Mouse (Mus musculus) heart, adult 2 months (tissue): ENCODE measurements at regions not wholly inside any gene's neighbourhood (a gene's known extent, or its start where the extent isn't known, plus 50 kb on each side); places are given as distances from the start of the nearest gene placed in this dataset.
A peak's percentile ranks its signal among the peaks of the same experiment; 100 is the strongest.
"Not testable (repeated sequence)": the region's sequence is repeated elsewhere in the genome, so short reads cannot be mapped to it uniquely, and the experiment has no call there.

Experiments
- DNase-seq, 2 experiments: peaks; one replicate each; pipeline ENCODE4 v3.0.0; 2021
- H3K27ac ChIP-seq: fragments of 200-600 bp; 2 replicates; pipeline ENCODE4 v1.8.1; 2022
- H3K27me3 ChIP-seq: fragments of 200-500 bp; 2 replicates; pipeline ENCODE4 v1.6.1; 2012; ENCODE audit warnings: mild to moderate bottlenecking, low read length, inconsistent platforms, mixed read lengths; ENCODE audit not compliant: control insufficient read depth, insufficient read depth
- H3K36me3 ChIP-seq: fragments of 200-500 bp; 2 replicates; pipeline ENCODE4 v1.6.1; 2012; ENCODE audit warnings: low read length, inconsistent platforms; ENCODE audit not compliant: control insufficient read depth, insufficient read depth
- H3K4me1 ChIP-seq: fragments of 200-500 bp; 2 replicates; pipeline ENCODE4 v1.6.1; 2011; ENCODE audit warnings: low read length; ENCODE audit not compliant: control insufficient read depth, insufficient read depth
- H3K4me3 ChIP-seq: fragments of 200-600 bp; 2 replicates; pipeline ENCODE4 v1.8.1; 2022
- H3K79me2 ChIP-seq: fragments of 200-500 bp; replicated peaks from 2 replicates; pipeline ENCODE4 v1.6.1; 2012; ENCODE audit warnings: mild to moderate bottlenecking, inconsistent platforms, low read length, moderate library complexity, mixed read lengths; ENCODE audit not compliant: control insufficient read depth, insufficient read depth
- H3K9ac ChIP-seq: fragments of 200-500 bp; 2 replicates; pipeline ENCODE4 v1.6.1; 2012; ENCODE audit warnings: low read depth, mild to moderate bottlenecking, control low read depth, inconsistent platforms, low read length, mixed read lengths
- CTCF ChIP-seq: fragments of 200-600 bp; IDR thresholded peaks from 2 replicates; pipeline ENCODE4 v1.8.1; 2022; ENCODE audit warnings: antibody characterized with exemption, mild to moderate bottlenecking, moderate library complexity
- EP300 ChIP-seq: fragments of 200-500 bp; IDR thresholded peaks from 2 replicates; pipeline ENCODE4 v1.6.1; 2011; ENCODE audit warnings: low read depth, low read length, control low read depth; ENCODE audit not compliant: insufficient read depth
- POLR2A ChIP-seq: fragments of 200-500 bp; IDR thresholded peaks from 2 replicates; pipeline ENCODE4 v1.6.1; 2011; ENCODE audit warnings: mild to moderate bottlenecking, low read depth, low read length, control low read depth; ENCODE audit not compliant: insufficient read depth
- WGBS: fragments of 180-500 bp; shearing (Covaris S2); methylation state at CpG from one replicate; pipeline ENCODE4 v1.1.7; 2018; 5-methylcytosine and 5-hydroxymethylcytosine counted together
- intact Hi-C: fragments of 180-260 bp; cut with DNase I; formaldehyde crosslinking; loops from one replicate; pipeline ENCODE4 v1.15.1; 2025

DNA sequence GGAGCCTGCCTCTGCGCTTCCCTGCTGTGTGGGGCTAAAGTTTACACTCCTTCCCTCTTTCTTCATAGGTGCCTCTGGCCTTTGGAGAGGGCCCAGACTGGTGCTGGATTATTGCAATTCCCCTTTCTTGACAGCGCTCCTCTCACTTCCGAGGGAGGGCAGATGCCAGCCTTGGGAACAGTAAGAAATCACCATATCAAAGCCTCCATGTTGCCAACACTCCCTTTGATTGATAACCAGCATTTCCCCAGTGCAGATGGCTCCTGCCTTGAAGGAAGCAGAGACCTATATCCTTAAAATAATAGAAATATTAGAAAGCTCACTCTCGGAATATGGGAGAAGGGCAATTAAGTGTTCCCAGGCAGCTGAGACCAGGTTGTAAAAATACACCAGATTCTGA is 63.1 kb upstream of the Cep295 start:
- H3K27me3 ChIP-seq, result no peaks in the 10 kb centered on the region
- no peak for DNase-seq
- TF ChIP-seq CTCF (no peak), EP300 (no peak), POLR2A (no peak)
- WGBS, result 75% methylated on average over 4 of the region's 4 CpGs
- no peak overlapping the region for H3K27ac ChIP-seq
- intact Hi-C loops, result no loop called here
- no peaks in the 10 kb centered on the region for H3K36me3 ChIP-seq
- no peaks in the 10 kb centered on the region for H3K79me2 ChIP-seq
- H3K9ac ChIP-seq, result no peak overlapping the region
- H3K4me1 ChIP-seq, result no peaks in the 10 kb centered on the region
- H3K4me3 ChIP-seq, result no peak overlapping the region

GRCm38 (mm10) chr9:15421864-15422263 is 64.3 kb upstream of the Cep295 start:
- no peak for DNase-seq
- TF ChIP-seq EP300 (no peak), POLR2A (no peak), CTCF (no peak)
- no peak overlapping the region for H3K27ac ChIP-seq
- no peak overlapping the region for H3K9ac ChIP-seq
- no peaks in the 10 kb centered on the region for H3K4me1 ChIP-seq
- no peaks in the 10 kb centered on the region for H3K36me3 ChIP-seq
- no peaks in the 10 kb centered on the region for H3K79me2 ChIP-seq
- H3K4me3 ChIP-seq, result no peak overlapping the region
- intact Hi-C loops, result no loop called here
- H3K27me3 ChIP-seq, result no peaks in the 10 kb centered on the region
- 40% methylated on average over 10 of the region's 10 CpGs for WGBS

- H3K27me3 ChIP-seq, H3K36me3 ChIP-seq, H3K4me1 ChIP-seq, H3K27ac ChIP-seq, H3K79me2 ChIP-seq, H3K9ac ChIP-seq, H3K4me3 ChIP-seq: not testable (repeated sequence)
- WGBS, result 60% methylated on average over 11 of the region's 11 CpGs
- DNase-seq, result peak; percentile 4 to 22
- peak; percentile 70 for TF ChIP-seq CTCF
- intact Hi-C loops, result loop anchor here (1.0 to 5.0 kb wide), 2 partner anchors 58 to 247 kb away; partner anchors contain the start of gene Smco4
Observed at GRCm38 (mm10) chr9:15434279-15434678, 59.0 kb upstream of the Smco4 start.

GRCm38 (mm10) chr9:15439319-15439980 is 53.8 kb upstream of the Smco4 start:
- Histone ChIP-seq H3K4me1 (peaks cover 1% of the 10 kb centered on the region; the same call in 1 of the 2 replicates), H3K79me2 (no peaks in the 10 kb centered on the region), H3K27ac (no peak overlapping the region), H3K9ac (no peak overlapping the region), H3K4me3 (no peak overlapping the region), H3K36me3 (no peaks in the 10 kb centered on the region), H3K27me3 (no peaks in the 10 kb centered on the region)
- 56% methylated on average over 4 of the region's 4 CpGs for WGBS
- intact Hi-C loops, result no loop called here
- no peak for DNase-seq
- TF ChIP-seq POLR2A, result no peak
- no peak for TF ChIP-seq CTCF
- TF ChIP-seq EP300, result no peak

GRCm38 (mm10) chr9:15442131-15442530 is 51.1 kb upstream of the Smco4 start:
- H3K27me3 ChIP-seq, result no peaks in the 10 kb centered on the region
- H3K36me3 ChIP-seq, result no peaks in the 10 kb centered on the region
- H3K4me1 ChIP-seq, result peaks cover 1% of the 10 kb centered on the region; the same call in 1 of the 2 replicates
- H3K9ac ChIP-seq, result no peak overlapping the region
- intact Hi-C loops, result no loop called here
- no peak overlapping the region for H3K27ac ChIP-seq
- H3K4me3 ChIP-seq, result no peak overlapping the region
- no peaks in the 10 kb centered on the region for H3K79me2 ChIP-seq
- no peak for TF ChIP-seq EP300
- no peak for TF ChIP-seq CTCF
- TF ChIP-seq POLR2A, result no peak
- no peak for DNase-seq
- 74% methylated on average over 4 of the region's 4 CpGs for WGBS
